Mouse (Mus musculus) embryonic facial prominence, embryonic 10.5 days (tissue): Measurements from ENCODE around the gene Hoxb8. TPM values are rescaled to one million over a fixed set of nuclear protein-coding genes. Genes with fewer than 3 reads are reported as not detected.

Experiments used
- DNase-seq: peaks from one replicate; pipeline ENCODE4 v3.0.0-alpha.2; 2017; ENCODE audit warnings: low spot score
- H3K27ac ChIP-seq: fragments of 300-500 bp; sonication (generic); replicated peaks from 2 replicates; pipeline ENCODE4 v1.5.1; 2016; ENCODE audit warnings: mild to moderate bottlenecking
- H3K27me3 ChIP-seq: fragments of 300-500 bp; sonication (generic); replicated peaks from 2 replicates; pipeline ENCODE4 v1.6.1; 2016; ENCODE audit warnings: low read depth, mild to moderate bottlenecking; ENCODE audit not compliant: poor library complexity, severe bottlenecking
- H3K36me3 ChIP-seq: fragments of 300-500 bp; sonication (generic); replicated peaks from 2 replicates; pipeline ENCODE4 v1.6.1; 2016; ENCODE audit warnings: mild to moderate bottlenecking, moderate library complexity
- H3K4me1 ChIP-seq: fragments of 300-500 bp; sonication (generic); 2 replicates; pipeline ENCODE4 v1.6.1; 2016
- H3K4me3 ChIP-seq: fragments of 300-500 bp; sonication (generic); 2 replicates; pipeline ENCODE4 v1.5.1; 2016; ENCODE audit warnings: mild to moderate bottlenecking, moderate library complexity
- H3K9me3 ChIP-seq: fragments of 300-500 bp; sonication (generic); 2 replicates; pipeline ENCODE4 v1.6.1; 2016; ENCODE audit warnings: mild to moderate bottlenecking
- WGBS: fragments of 180-500 bp; shearing (Covaris S2); methylation state at CpG from one replicate; pipeline ENCODE4 v1.1.7; 2016; 5-methylcytosine and 5-hydroxymethylcytosine counted together
- polyA plus RNA-seq: library from polyadenylated mRNA; unstranded; fragments of >200 nt; fragmentation: Nextera tagmentation; extraction: Ambion mirVana; gene quantifications from 2 replicates; pipeline ENCODE4 v1.2.1, GENCODE M21; 2016

Gene Hoxb8
- polyA plus RNA-seq, 1 experiment from 2014 or later = not detected

DNA sequence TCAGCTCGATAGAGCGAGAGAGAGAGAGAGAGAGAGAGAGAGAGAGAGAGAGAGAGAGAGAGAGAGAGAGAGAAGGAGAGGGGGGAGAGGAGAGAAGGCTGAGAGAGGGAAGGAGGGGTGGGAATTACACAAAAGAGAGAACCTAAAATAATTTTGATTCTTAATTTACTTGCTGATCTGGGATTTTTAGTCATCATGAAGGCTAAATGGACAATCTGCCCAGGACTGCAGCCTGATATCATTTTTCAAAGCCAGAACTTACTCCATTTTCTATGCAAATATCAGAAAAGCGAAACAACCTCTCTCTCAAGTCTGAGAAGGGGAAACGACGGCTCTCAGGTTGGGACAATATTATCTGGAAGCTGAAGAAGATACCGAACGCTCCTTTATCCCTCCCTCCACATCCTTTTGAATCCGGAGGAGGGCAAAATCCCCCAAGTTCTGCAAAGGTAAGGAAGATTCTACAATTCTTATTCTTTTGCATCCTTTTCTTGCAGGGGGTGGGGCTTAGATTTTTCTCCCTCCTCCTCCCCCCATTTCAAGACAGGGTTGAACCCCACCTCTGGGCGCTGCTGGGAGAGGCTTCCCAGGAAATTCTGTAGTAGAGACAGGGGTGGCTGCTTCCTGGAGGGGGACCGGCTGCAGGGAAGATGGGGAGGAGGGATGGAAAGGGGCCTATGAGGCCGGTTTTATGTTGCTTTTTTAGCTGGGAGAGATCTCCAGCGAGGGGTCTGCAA lies 11.0 kb downstream of the Hoxb8 start:
- no peaks in the 10 kb centered on the region for H3K36me3 ChIP-seq
- H3K4me3 ChIP-seq = no peak overlapping the region
- H3K4me1 ChIP-seq = no peaks in the 10 kb centered on the region
- H3K27ac ChIP-seq = no peak overlapping the region
- no peak for DNase-seq
- under 1% methylated on average over 12 of the region's 12 CpGs for WGBS
- H3K27me3 ChIP-seq = peaks cover 100% of the 10 kb centered on the region
- no peaks in the 10 kb centered on the region for H3K9me3 ChIP-seq

DNA sequence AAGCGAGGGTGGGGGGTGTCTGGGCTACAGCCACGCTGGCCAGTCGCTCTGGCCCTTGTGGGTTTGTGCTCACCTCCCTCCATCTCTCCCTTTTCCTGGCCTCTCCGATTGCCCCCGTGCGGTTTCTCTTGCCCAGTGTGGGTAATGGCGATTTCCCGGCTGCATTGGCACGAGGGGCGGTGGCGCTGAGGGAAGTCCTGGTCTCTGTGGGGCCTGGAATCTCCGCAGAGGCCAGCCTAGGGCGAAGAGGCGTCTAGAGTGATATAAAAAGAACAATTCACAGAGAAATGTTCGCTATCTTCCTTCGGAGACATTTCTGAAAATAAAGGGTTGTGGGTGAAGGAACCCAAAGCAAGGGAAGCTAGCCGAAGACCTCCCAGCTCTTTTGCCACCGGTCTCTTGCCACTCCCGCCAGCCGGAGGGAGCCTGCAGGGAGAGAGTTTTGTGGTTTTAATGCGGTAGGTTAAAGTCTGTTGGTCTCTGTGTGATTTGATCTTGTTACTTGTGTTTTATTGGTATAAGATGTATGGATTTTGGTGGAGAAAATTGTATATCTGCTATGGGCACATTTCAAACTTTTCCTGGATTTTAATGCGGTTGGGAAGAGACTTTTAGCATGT lies 11.7 kb downstream of the Hoxb8 start:
- peaks cover 100% of the 10 kb centered on the region for H3K27me3 ChIP-seq
- WGBS = 1% methylated on average over 22 of the region's 22 CpGs
- no peak overlapping the region for H3K4me3 ChIP-seq
- H3K36me3 ChIP-seq = no peaks in the 10 kb centered on the region
- H3K27ac ChIP-seq = no peak overlapping the region
- no peaks in the 10 kb centered on the region for H3K4me1 ChIP-seq
- no peaks in the 10 kb centered on the region for H3K9me3 ChIP-seq
- no peak for DNase-seq

GRCm38 (mm10) chr11:96294245-96295091 lies 12.8 kb downstream of the Hoxb8 start:
- Histone ChIP-seq H3K36me3 (no peaks in the 10 kb centered on the region), H3K4me3 (no peak overlapping the region), H3K27ac (no peak overlapping the region), H3K9me3 (no peaks in the 10 kb centered on the region), H3K4me1 (peaks cover 4% of the 10 kb centered on the region), H3K27me3 (peaks cover 100% of the 10 kb centered on the region)
- peak; percentile 82 for DNase-seq
- under 1% methylated on average over 32 of the region's 32 CpGs for WGBS

GRCm38 (mm10) chr11:96295092-96295835 lies 13.6 kb downstream of the Hoxb8 start:
- no peak for DNase-seq
- H3K4me3 ChIP-seq = no peak overlapping the region
- H3K36me3 ChIP-seq = no peaks in the 10 kb centered on the region
- 1% methylated on average over 30 of the region's 30 CpGs for WGBS
- H3K4me1 ChIP-seq = peaks cover 6% of the 10 kb centered on the region
- no peak overlapping the region for H3K27ac ChIP-seq
- no peaks in the 10 kb centered on the region for H3K9me3 ChIP-seq
- peaks cover 100% of the 10 kb centered on the region for H3K27me3 ChIP-seq

- no peaks in the 10 kb centered on the region for H3K36me3 ChIP-seq
- DNase-seq = no peak
- no peak overlapping the region for H3K4me3 ChIP-seq
- H3K9me3 ChIP-seq = no peaks in the 10 kb centered on the region
- H3K27me3 ChIP-seq = peaks cover 100% of the 10 kb centered on the region
- H3K4me1 ChIP-seq = peaks cover 14% of the 10 kb centered on the region
- H3K27ac ChIP-seq = no peak overlapping the region
- WGBS = under 1% methylated on average over 2 of the region's 2 CpGs
These were observed 15.3 kb downstream of the Hoxb8 start for GRCm38 (mm10) chr11:96296997-96297396.

GRCm38 (mm10) chr11:96297428-96297827 lies 15.7 kb downstream of the Hoxb8 start:
- DNase-seq = no peak
- Histone ChIP-seq H3K27ac (no peak overlapping the region), H3K4me3 (no peak overlapping the region), H3K4me1 (peaks cover 14% of the 10 kb centered on the region), H3K36me3 (no peaks in the 10 kb centered on the region), H3K27me3 (peaks cover 100% of the 10 kb centered on the region), H3K9me3 (no peaks in the 10 kb centered on the region)
- WGBS = 1% methylated on average over 3 of the region's 3 CpGs

DNA sequence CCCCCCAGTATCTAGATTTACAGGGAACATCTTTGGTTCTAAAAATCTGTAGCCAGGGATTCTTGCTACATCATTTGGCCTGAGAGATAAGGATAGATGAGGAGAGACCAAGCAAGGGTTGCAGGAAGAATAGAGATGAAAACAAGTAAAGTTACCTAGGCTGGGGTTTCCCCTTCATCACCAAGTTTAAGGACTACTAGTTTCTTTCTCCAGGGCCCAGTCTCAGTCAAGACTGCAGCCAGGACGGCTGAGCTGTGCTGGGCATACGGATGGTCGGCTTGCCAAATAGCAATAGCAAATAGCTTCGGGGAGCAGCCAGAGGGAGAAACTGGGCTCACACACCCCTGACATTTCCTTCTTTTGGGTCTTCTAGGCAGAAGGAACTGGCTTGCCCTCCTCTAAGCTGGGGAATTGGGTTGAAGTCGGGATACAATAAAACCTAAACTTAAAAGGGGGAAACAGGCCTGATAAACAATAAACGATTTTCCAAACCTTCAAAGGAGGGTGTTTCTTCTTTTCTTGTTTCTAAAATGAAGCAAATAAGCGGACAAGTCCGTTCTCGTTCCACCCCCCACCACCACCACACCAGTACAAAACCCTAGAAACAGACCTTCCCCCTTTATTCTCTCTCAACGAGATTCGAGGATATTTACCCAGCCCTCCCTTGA lies 16.4 kb downstream of the Hoxb8 start:
- WGBS = 3% methylated on average over 11 of the region's 11 CpGs
- no peak for DNase-seq
- Histone ChIP-seq H3K27me3 (peaks cover 100% of the 10 kb centered on the region), H3K4me3 (no peak overlapping the region), H3K4me1 (peaks cover 14% of the 10 kb centered on the region), H3K9me3 (no peaks in the 10 kb centered on the region), H3K36me3 (no peaks in the 10 kb centered on the region), H3K27ac (no peak overlapping the region)

DNA sequence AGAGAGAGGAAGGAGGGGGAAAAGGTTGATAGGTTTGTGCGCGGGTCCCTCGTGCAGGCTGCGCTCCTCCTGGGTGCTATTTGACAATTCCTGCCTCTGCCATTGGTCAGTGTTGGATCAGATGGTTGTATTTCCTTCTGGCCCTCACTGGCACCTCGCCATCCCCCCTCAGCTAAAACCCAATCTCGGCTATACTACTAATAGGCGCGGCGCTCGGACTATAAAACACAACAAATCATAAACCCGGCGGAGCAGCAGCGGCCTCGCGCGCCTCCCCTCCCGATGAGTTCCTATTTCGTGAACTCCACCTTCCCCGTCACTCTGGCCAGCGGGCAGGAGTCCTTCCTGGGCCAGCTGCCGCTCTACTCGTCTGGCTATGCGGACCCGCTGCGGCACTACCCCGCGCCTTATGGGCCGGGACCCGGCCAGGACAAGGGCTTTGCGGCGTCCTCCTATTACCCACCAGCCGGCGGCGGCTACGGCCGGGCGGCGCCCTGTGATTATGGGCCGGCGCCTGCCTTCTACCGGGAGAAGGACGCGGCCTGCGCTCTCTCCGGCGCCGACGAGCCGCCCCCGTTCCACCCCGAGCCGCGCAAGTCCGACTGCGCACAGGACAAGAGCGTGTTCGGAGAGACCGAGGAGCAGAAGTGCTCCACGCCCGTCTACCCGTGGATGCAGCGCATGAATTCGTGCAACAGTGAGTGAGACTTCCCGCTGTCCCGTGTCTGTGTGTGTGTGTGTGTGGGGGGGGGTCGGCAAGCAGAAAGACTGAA lies 17.4 kb downstream of the Hoxb8 start:
- Histone ChIP-seq H3K4me3 (no peak overlapping the region), H3K9me3 (no peaks in the 10 kb centered on the region), H3K4me1 (peaks cover 21% of the 10 kb centered on the region), H3K27me3 (peaks cover 100% of the 10 kb centered on the region), H3K36me3 (no peaks in the 10 kb centered on the region), H3K27ac (no peak overlapping the region)
- WGBS = under 1% methylated on average over 66 of the region's 66 CpGs
- peak; percentile 70 for DNase-seq

DNA sequence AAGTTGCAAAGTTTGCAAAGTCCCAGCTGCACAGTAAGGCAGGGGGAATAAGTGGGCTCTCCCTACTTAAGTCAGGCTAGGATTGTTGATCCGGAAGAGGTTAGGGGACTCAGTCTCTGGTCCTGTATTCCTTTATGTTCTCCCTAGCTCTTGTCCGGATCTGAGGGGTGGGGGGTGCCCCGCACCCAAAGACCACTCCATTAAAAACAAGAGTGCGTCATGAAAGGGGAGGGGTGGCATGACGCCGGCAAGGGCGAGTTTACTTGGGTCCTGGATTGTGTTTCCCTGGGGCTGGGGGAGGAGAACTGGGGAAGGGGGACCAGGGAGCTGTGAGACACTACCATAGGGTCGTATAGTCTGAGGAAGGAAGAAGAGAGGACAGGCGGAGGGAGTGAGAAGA lies 18.1 kb downstream of the Hoxb8 start:
- Histone ChIP-seq H3K9me3 (no peaks in the 10 kb centered on the region), H3K27ac (no peak overlapping the region), H3K4me1 (peaks cover 21% of the 10 kb centered on the region), H3K4me3 (no peak overlapping the region), H3K27me3 (peaks cover 100% of the 10 kb centered on the region), H3K36me3 (no peaks in the 10 kb centered on the region)
- DNase-seq = no peak
- WGBS = 1% methylated on average over 9 of the region's 9 CpGs

DNA sequence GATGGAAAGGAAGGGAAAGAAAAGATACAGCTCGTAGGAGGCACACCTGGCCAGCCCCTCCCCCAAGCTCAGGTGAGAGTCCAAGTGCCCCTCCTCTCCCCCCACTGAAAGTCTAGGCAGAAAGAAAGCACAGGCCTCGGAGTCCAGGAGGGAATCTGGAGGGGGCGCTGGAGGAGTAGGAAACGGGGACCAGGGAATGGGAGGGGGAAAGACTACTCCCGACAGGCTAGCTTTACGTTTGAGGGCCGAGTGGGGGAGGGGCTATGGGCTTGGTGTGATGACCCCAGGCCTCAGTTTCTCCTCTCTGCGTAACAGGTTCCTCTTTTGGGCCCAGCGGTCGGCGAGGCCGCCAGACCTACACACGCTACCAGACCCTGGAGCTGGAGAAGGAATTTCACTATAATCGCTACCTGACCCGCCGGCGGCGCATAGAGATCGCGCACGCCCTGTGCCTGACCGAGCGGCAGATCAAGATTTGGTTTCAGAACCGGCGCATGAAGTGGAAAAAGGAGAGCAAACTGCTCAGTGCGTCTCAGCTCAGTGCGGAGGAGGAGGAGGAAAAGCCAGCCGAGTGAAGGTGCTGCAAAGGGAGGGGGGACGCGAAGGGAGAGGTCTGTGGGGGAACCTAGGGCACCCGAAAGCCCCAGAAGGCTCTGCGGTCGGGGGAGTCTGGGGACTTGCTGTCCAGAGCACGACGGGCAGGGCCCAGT lies 18.8 kb downstream of the Hoxb8 start:
- 1% methylated on average over 35 of the region's 35 CpGs for WGBS
- no peaks in the 10 kb centered on the region for H3K36me3 ChIP-seq
- DNase-seq = no peak
- H3K9me3 ChIP-seq = no peaks in the 10 kb centered on the region
- H3K4me1 ChIP-seq = peaks cover 21% of the 10 kb centered on the region
- H3K4me3 ChIP-seq = 0 out of 2 replicates have a peak overlapping the region, but pooled peaks have one; percentile 2
- H3K27me3 ChIP-seq = peaks cover 100% of the 10 kb centered on the region
- no peak overlapping the region for H3K27ac ChIP-seq

- WGBS = 2% methylated on average over 10 of the region's 10 CpGs
- no peak overlapping the region for H3K27ac ChIP-seq
- H3K4me1 ChIP-seq = peaks cover 21% of the 10 kb centered on the region
These were observed 19.3 kb downstream of the Hoxb8 start for GRCm38 (mm10) chr11:96301064-96301431.

More at GRCm38 (mm10) chr11:96301064-96301431, 19.3 kb downstream of the Hoxb8 start:
- Histone ChIP-seq H3K9me3 (no peaks in the 10 kb centered on the region), H3K27me3 (peaks cover 100% of the 10 kb centered on the region), H3K36me3 (no peaks in the 10 kb centered on the region), H3K4me3 (0 out of 2 replicates have a peak overlapping the region, but pooled peaks have one; percentile 2)
- DNase-seq = no peak
